Mouse (Mus musculus) heart, postnatal 10 days (tissue): ENCODE measurements around the gene Rpp25l. TPM values are rescaled to one million over a fixed set of nuclear protein-coding genes. Genes with fewer than 3 reads are reported as not detected.
"Not testable (repeated sequence)": the region's sequence is repeated elsewhere in the genome, so short reads cannot be mapped to it uniquely, and the experiment has no call there.

Source experiments
- DNase-seq, 2 experiments: peaks; one replicate each; pipeline ENCODE4 v3.0.0; 2021
- intact Hi-C: fragments of 180-260 bp; cut with DNase I; formaldehyde crosslinking; loops from one replicate; pipeline ENCODE4 v1.15.1; 2025
- total RNA-seq, 2 experiments: library from RNA; stranded (reverse); gene quantifications; 2 replicates each; pipeline ENCODE4 v1.2.3; 2021

Rpp25l gene
- total RNA-seq, 2 experiments from 2014 or later, result 28.0 to 32.1 TPM

- DNase-seq, result not testable (repeated sequence)
- intact Hi-C loops, result loop anchor here (10.0 kb wide), 2 partner anchors 45 to 175 kb away; no protein-coding TSS in a partner anchor
Observed at GRCm38 (mm10) chr4:41700224-41700623, 13.1 kb downstream of the Rpp25l start.

- DNase-seq, result not testable (repeated sequence)
- intact Hi-C loops, result loop anchor here (10.0 kb wide), 2 partner anchors 45 to 175 kb away; no protein-coding TSS in a partner anchor
Observed at GRCm38 (mm10) chr4:41699783-41700182, 13.6 kb downstream of the Rpp25l start, which contains the start of gene Il11ra1. Gene Il11ra1, plus strand, starts transcription at chr4:41699989.

GRCm38 (mm10) chr4:41698421-41699016, 14.8 kb downstream of the Rpp25l start:
- peak in 1 of 2 experiments; percentile 44 for DNase-seq
- intact Hi-C loops, result not testable (repeated sequence)

- intact Hi-C loops, result not testable (repeated sequence)
- peak; percentile 85 to 90 for DNase-seq
Observed at GRCm38 (mm10) chr4:41696930-41697841, 16.1 kb downstream of the Rpp25l start, which contains the start of gene Cntfr. Gene Cntfr, minus strand, starts transcription at chr4:41697089.

- DNase-seq, intact Hi-C loops: not testable (repeated sequence)
Observed at GRCm38 (mm10) chr4:41696452-41696851, 16.9 kb downstream of the Rpp25l start.

- DNase-seq, intact Hi-C loops: not testable (repeated sequence)
Observed at GRCm38 (mm10) chr4:41695800-41696199, 17.5 kb downstream of the Rpp25l start.

GRCm38 (mm10) chr4:41693511-41693910, 19.8 kb downstream of the Rpp25l start:
- intact Hi-C loops, DNase-seq: not testable (repeated sequence)

- intact Hi-C loops, DNase-seq: not testable (repeated sequence)
Observed at GRCm38 (mm10) chr4:41690014-41690413, 23.3 kb downstream of the Rpp25l start.

GRCm38 (mm10) chr4:41688562-41688961, 24.8 kb downstream of the Rpp25l start:
- intact Hi-C loops, DNase-seq: not testable (repeated sequence)

- DNase-seq, intact Hi-C loops: not testable (repeated sequence)
Observed at GRCm38 (mm10) chr4:41685882-41686492, 27.3 kb downstream of the Rpp25l start.

GRCm38 (mm10) chr4:41684931-41685453, 28.3 kb downstream of the Rpp25l start:
- intact Hi-C loops, DNase-seq: not testable (repeated sequence)

- intact Hi-C loops, DNase-seq: not testable (repeated sequence)
Observed at GRCm38 (mm10) chr4:41684131-41684930, 29.0 kb downstream of the Rpp25l start.

- DNase-seq, intact Hi-C loops: not testable (repeated sequence)
Observed at GRCm38 (mm10) chr4:41683303-41683702, 30.0 kb downstream of the Rpp25l start.

GRCm38 (mm10) chr4:41682789-41683188, 30.5 kb downstream of the Rpp25l start:
- DNase-seq, result no peak
- intact Hi-C loops, result no loop called here

- DNase-seq, result no peak
- intact Hi-C loops, result no loop called here
Observed at GRCm38 (mm10) chr4:41681947-41682346, 31.4 kb downstream of the Rpp25l start.

- intact Hi-C loops, result no loop called here
- no peak for DNase-seq
Observed at GRCm38 (mm10) chr4:41681176-41681575, 32.2 kb downstream of the Rpp25l start.

GRCm38 (mm10) chr4:41679291-41679690, 34.0 kb downstream of the Rpp25l start:
- no peak for DNase-seq
- intact Hi-C loops, result no loop called here

GRCm38 (mm10) chr4:41678863-41679262, 34.5 kb downstream of the Rpp25l start:
- DNase-seq, result no peak
- intact Hi-C loops, result no loop called here

GRCm38 (mm10) chr4:41677006-41677629, 36.2 kb downstream of the Rpp25l start:
- DNase-seq, result peak; percentile 46 to 60
- intact Hi-C loops, result no loop called here
